Mouse (Mus musculus) brain, adult 2 months (tissue): Measurements from ENCODE around the gene Acbd3.
A peak's percentile ranks its signal among the peaks of the same experiment; 100 is the strongest.

Experiments
- DNase-seq: peaks from one replicate; pipeline ENCODE4 v3.0.0; 2011; ENCODE audit warnings: low read depth, low spot score

Acbd3 gene

GRCm38 (mm10) chr1:180783580-180783928 is 57.7 kb downstream of the Acbd3 start:
- no peak for DNase-seq

- DNase-seq = peak; percentile 52
Measured at GRCm38 (mm10) chr1:180791821-180792480, 66.1 kb downstream of the Acbd3 start.

- peak; percentile 81 for DNase-seq
Measured at GRCm38 (mm10) chr1:180792814-180793213, 67.0 kb downstream of the Acbd3 start.

- no peak for DNase-seq
Measured at GRCm38 (mm10) chr1:180793445-180794117, 67.7 kb downstream of the Acbd3 start.

GRCm38 (mm10) chr1:180794170-180794569 is 68.3 kb downstream of the Acbd3 start:
- peak; percentile 75 for DNase-seq

GRCm38 (mm10) chr1:180798660-180799059 is 72.8 kb downstream of the Acbd3 start:
- DNase-seq = peak; percentile 46

GRCm38 (mm10) chr1:180799253-180799652 is 73.4 kb downstream of the Acbd3 start:
- no peak for DNase-seq

- DNase-seq = no peak
Measured at GRCm38 (mm10) chr1:180800022-180800421, 74.2 kb downstream of the Acbd3 start.

GRCm38 (mm10) chr1:180800814-180801213 is 75.0 kb downstream of the Acbd3 start:
- DNase-seq = no peak

GRCm38 (mm10) chr1:180801466-180801994 is 75.7 kb downstream of the Acbd3 start:
- no peak for DNase-seq
